Mouse (Mus musculus) heart, adult 2 months (tissue): ENCODE data around the gene Dusp12.

Source experiments
- CTCF ChIP-seq: fragments of 200-600 bp; IDR thresholded peaks from 2 replicates; pipeline ENCODE4 v1.8.1; 2022; ENCODE audit warnings: antibody characterized with exemption, mild to moderate bottlenecking, moderate library complexity
- POLR2A ChIP-seq: fragments of 200-500 bp; IDR thresholded peaks from 2 replicates; pipeline ENCODE4 v1.6.1; 2011; ENCODE audit warnings: mild to moderate bottlenecking, low read depth, low read length, control low read depth; ENCODE audit not compliant: insufficient read depth

- TF ChIP-seq CTCF: no peak
- TF ChIP-seq POLR2A: no peak
Measured at GRCm38 (mm10) chr1:170857369-170857768, 28.0 kb downstream of the Dusp12 start.
